Mouse (Mus musculus): ENCODE data around the gene Foxf2.

The Foxf2 gene

DNA sequence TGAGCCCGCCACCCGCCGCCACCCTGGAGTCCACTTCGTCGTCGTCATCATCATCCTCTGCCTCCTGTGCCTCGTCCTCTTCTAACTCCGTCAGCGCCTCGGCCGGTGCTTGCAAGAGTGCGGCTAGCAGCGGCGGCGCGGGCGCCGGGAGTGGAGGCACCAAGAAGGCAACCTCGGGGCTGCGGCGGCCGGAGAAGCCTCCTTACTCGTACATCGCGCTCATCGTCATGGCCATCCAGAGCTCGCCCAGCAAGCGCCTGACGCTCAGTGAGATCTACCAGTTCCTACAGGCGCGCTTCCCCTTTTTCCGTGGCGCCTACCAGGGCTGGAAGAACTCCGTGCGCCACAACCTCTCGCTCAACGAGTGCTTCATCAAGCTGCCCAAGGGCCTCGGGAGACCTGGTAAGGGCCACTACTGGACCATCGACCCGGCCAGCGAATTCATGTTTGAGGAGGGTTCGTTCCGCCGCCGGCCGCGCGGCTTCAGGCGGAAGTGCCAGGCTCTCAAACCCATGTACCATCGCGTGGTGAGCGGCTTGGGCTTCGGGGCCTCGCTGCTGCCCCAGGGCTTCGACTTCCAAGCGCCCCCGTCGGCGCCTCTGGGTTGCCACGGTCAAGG is 676 bp downstream of the Foxf2 start:
- peak in 1 of 2 experiments; percentile 30 for DNase-seq

DNA sequence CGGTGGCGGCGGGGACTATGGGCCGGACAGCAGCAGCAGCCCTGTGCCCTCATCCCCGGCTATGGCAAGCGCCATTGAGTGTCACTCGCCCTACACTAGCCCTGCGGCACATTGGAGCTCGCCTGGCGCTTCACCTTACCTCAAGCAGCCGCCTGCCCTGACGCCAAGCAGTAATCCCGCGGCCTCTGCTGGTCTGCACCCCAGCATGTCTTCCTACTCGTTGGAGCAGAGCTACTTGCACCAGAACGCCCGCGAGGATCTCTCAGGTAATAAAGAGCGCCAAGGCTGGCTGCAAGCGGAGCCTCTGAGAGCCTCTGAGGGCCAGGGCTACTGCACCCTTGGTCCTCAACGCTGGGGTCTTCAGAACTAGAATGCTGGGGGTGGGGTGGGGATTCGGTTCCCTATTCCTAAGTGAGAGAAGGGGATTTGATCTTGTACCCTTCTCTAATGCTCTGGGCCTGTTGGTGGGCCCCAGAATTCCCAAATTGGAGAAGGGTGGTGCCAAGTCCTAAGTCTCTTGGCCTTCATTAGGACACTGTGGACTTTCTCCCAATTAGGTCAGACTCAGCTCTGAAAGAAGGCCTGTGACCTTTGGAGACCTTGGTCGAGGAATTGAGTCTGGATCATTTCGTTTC is 1.5 kb downstream of the Foxf2 start:
- no peak for DNase-seq

DNA sequence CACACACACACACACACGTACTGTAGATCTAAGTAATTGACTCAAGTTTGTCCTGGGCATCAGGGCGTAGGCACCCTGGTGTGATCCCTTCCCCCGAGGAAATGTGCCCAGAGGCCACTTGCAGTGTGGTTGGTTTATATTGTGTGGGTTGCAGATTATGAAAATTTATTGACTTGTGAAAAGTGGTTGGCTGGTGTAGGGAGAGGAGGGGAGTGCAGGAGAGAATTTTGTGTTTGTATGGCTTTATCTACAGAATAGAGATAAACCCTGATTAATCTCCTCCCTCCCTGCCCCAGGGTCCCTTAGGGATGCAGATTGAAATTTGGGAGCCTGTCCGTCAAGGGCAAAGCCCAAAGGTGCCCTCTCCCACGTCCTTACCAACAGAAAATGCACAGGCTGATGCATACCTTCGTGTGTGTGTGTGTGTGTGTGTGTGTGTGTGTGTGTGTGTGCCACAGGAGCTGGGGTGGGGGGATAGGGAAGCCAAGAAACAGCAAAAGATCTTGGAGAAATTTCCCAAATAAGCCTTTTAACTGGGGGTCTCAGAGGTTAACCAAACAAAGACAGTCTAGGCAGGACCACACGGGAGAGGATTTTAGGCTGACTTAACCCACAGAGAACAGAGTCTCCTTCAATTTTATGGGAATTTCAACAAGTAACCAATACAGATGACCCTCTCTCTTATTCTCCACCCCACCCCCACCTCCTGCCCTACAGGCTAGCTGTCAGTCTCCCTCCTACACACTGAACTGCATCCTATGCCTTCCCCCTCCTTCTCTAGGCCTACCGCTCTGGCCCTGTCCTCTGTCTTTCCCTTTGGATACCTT is 2.5 kb downstream of the Foxf2 start:
- no peak for DNase-seq

DNA sequence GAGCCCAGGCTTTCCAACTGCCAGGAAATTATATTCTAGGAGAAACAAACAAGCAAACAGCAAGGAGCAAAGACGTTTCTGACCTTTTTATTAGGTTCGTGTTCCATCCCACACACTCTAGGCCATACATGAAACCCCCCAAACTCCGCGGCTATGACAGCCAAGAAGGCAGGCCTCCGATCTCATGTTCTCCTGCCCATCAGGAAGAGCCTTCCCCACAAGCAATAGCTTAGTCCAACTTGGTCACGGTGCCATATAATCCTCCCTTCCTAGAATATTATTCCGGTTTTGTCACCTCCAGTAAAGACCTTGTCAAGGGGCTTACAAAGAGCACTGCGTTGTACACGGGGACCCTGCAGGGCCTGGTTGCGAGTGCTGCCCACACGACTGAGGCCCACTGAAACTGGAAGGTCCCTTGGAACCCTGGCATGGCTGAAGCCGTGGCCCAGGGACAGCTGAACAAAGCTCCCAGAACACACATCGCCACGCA is 3.1 kb downstream of the Foxf2 start:
- DNase-seq, result no peak

DNA sequence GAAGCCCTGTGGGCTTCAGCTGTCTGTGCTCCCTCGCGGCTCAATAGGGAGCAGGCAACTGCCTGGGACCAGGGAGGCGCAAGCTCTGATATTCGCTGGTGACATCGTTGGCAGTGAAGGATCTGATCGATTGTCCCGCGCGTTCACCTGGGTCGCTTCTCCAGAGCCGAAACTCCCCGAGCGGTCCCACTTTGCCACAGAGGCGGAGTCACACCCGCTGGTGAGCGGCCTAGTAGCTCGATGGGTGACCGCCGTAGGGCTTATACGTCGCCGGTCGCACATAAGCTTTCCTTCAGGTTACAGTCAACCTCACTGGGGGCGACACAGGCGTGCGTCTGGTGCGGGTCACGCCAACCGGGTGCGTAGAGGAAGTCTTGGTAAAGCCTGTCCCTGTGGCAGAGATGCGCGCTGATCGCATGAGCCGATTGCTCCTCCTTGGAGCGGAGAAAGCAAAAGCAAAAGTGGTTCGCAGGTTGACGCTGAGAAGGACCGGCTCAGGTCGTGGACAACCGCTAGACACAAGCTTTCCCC is 3.8 kb downstream of the Foxf2 start:
- DNase-seq, result peak in 1 of 2 experiments; percentile 27

DNA sequence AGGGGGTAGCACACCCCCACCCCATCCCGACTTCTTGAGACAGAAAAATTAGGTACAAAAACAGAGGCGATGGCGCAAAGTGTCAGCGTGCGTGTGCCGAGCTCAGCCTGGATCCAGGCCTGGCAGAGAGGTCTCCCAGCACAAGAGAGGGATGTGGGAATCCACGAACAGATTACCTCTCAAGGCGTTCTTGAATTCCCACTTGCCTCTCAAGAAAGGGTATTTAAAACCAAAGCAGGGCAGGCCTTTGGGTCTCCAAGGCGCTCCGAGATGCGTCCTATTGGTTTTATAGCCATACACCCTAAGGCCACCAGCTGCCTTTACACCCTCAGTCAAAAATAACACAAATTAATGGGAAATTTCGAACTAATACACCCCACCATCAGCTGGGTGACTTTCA is 4.4 kb downstream of the Foxf2 start:
- no peak for DNase-seq

DNA sequence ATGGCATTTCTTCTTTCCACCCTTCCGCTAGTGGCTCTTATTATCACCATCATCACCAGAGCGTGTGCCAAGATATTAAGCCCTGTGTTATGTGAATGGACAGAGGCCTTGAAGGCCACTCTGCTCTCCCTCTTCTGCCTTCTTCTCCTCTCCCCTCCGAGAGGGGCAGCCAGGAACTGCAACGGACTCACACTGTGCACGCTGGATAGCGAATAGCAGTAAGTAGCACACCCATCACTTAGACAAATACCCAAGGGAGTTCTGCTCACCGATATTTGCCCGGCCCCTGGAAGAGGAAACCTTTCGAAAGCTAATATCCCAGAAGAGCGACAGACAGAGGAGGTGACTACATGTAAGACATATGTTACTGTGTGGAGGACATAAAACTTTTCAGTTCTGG is 4.9 kb downstream of the Foxf2 start:
- no peak for DNase-seq

DNA sequence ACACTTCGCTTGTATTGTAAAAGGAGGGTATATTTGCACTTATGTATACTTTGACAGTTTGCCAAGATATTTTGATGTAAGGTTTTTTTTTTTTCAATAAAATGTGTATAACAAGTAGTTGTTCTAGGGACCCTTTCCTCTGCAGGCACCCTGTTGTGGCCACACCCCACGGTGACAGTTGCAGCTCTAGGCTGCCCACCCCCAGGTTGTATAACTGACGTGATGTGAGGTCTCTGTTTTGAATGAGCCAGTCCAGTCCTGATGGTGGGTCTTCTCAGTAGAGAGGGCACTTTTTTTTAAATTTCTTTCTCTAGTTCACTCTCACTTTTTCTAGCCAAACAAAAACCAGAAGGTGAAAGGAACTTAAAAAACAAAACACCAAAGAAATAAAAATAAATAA is 5.7 kb downstream of the Foxf2 start:
- no peak for DNase-seq

DNA sequence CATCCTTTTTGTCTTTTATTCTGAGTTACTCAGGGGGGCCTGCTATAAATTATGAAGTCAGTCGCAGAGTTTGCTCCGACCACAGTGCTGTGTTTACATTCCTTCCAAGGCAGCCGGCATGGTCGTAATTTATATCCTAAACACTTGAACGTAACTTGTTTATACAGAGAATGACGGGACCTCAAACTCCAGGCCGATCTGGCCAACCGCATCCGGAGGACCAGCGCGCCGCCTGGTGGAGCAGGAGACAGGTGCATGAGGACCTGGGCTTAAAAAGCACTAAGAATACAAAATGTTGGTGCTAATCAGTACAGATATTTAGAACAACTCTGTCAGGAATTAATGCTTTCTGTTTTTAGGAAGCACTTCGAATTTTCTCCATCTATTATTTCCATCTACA is 6.8 kb downstream of the Foxf2 start:
- DNase-seq, result peak; percentile 65 to 69

DNA sequence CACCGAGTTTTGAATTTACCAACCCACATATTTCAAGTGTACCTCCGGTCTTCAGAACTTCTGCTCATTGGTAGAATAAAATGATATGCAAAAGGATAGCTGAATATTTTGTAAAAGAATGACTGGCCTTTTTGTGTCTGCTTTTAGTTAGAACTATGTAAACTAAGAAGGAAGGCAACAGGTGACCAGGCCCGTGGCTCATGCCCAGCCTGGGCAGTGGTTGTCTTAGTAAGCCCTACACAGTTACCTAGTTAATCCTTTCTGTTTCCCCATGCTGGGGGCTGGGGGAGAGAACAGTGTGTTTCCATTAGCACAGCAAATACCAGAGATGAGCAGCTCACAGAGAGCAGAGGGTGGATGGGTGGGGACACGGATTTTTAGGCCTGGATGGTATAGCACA is 7.6 kb downstream of the Foxf2 start:
- DNase-seq, result no peak

DNA sequence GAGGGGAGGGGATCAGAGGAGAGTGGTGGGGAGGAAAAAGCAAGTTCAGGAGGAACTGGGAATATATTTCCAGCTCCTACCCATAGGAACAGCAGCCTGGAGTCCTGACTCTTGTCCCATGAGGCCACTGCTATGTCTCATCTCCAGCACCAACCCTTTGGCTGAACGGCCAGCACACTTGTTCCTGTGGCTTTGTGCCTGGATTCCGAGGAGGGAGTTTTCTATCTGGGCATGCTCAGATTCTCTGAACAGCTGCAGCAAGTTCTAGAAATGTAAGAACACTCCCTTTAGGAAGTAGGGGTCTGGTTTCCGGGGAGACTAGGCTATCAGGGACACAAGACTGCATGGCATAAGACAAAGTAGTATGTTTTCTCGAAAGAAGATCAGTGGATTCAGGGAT is 9.9 kb downstream of the Foxf2 start:
- no peak for DNase-seq

DNA sequence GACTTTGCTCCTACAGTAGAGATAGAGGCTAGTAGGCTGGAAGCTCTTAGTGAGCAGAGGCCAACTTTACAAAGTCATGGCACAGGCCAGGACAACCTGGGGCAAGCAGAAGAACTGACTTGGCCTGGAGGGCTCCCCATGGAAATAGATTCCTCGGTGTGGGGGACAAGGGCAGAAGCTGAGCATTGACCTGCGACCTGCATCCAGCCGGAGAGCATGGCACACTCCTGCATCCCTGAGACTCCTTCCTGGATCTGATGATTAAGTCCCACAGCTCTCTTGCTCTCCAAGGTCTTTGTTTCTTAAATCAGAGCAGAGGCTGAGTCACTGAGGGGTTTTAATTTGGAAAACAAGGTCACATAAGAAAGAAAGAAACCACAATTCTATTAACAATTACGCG is 15.9 kb downstream of the Foxf2 start:
- no peak for DNase-seq

DNA sequence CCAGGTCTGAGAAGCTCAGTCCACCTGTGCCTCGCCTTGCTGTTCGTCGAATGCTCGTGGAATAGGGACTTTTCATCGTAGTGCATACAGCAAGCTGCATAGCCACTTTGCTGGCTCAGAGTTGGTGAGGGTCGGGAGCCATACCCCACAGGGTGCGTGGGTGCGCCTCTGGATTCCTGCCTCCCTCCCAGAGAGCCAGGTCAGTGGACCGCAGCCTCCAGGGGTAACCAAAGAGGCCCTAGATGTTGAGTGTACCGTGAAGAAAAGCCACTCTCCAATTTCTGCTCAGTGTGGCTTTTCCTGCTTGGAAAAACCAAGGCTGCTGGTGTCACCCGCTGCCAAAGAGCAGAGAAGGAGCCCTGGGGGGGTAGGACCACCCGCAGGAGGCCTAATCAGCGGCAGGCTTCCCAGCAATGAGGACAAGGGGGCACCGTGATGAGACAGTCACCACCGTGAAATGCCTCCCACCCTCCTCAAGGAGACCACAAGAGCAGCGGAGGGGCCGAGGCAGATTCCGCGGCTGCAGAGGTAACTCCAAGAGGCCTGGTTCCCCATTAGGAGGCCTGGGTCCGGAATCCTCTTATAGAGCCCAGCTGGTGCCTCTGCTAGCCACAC is 26.6 kb downstream of the Foxf2 start:
- DNase-seq, result no peak

DNA sequence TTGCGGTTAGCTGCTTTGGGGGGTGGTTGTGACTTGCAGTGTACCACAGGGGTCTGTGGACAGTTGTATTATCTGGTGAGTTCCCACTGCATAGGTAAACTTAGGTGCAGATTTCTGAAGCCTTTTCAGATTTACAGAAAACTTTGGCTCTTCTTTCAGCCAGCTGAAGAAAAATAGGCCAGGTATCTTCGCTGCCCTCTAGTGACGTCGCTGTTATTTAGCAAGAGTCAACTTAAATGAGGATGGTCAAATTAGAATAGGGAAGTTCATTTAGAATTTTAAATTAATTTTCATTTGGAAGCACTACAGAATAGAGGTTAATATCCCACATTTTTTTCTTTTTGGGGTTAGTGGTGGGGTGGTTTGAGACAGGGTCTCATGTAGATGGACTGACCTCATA is 30.6 kb downstream of the Foxf2 start:
- DNase-seq, result no peak

DNA sequence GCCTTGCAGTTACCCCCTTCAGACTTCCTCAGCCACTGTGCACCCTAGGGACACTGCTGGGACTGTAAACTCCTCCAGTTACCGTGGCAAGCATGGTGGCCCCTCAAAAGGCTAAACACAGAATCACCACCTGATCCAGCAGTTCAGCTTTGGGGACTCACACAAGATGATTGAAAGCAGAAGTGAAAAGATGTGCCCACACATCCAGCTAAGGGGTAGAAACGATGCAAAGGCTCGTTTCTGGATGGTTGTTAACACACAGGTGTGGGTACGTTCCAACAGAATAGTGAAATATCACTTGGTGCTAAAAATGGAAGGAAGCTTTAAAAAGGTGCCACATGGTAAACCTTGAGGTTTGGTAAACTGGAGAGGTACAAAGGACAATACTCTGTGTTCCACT is 32.6 kb downstream of the Foxf2 start:
- no peak for DNase-seq

DNA sequence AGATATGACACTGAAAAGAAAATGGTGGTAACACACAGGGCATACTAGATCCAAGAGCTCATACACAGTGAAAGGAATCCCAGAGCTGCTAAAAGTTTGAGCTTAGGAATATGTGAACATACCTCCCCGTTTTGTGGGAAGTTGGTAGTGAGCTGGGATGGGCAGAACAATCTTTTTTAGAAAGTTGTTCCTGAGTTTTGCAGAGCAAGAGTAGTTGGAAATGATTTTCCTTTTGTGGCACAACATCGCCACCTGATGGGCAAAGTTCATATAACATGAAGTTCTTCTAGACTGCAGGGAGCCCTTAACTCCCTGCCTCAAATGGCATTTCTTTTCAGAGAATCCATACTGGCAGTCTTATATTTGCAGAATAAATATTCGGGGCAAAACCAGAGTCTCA is 33.3 kb downstream of the Foxf2 start:
- DNase-seq, result peak; percentile 40 to 47

DNA sequence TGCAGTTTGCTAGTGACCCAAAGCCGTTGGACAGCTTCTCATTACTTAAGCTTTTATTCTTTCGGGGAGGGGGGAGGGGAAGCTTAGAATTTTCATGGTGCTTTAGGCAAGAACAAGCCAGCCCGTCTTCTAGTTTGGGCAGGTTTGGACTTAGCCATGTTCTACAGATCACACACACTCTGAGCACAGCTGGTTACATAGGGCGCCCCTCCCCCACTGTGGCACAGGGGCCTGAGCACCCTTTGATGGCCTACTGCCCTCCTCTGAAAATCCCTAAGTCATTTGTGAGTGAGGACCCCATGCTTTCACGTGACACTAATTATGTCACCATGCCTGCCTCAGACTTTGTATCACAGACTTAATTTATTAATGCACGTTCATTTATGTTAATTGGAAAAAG is 35.6 kb downstream of the Foxf2 start:
- no peak for DNase-seq

DNA sequence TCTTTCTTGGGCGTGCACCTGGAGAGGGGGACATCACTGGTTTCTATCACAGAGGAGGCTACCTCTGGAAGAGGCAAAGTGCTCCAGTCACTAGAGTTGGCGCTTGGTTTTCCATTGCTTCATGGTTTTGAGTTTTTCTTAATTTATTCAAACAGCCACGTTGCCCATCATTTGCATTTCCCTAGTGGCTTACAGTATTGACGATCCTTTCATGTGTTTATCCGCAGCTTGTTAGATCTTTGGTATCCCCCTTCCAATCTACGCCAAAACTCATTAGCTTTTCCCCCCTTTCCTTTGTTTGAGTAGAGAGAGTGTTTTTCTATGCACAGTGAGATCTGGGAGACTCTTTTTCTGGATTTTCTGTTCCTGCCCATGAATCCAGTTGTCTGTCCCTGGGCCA is 39.8 kb downstream of the Foxf2 start:
- DNase-seq, result no peak

DNA sequence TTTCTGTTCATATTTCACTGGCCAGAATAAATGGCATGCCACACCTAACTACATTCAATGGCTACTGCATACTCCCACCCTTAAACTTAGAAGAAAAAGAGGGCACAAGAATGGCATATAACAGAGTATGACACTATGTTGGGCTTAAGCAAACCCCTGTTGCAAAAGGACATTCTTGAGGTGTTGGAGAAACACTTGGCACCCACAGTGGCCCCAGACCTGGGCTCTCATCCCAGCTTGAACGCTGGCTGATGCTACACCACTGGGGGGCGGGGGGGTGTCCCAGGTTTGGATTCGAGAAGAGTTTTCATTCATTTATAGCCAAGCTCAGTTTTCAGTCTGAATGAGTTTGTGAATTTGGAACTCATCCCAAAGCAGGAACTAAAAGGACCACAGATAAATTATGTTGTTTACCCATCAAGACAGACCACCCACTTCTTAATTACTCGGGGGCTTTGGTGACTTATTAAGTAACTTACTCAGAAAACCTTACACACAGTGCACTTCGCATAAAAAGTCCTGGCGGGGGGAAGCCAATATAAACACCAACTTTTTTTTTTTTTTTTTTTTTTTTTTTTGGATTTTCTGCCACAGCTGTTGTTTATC is 42.4 kb downstream of the Foxf2 start:
- DNase-seq, result no peak

DNA sequence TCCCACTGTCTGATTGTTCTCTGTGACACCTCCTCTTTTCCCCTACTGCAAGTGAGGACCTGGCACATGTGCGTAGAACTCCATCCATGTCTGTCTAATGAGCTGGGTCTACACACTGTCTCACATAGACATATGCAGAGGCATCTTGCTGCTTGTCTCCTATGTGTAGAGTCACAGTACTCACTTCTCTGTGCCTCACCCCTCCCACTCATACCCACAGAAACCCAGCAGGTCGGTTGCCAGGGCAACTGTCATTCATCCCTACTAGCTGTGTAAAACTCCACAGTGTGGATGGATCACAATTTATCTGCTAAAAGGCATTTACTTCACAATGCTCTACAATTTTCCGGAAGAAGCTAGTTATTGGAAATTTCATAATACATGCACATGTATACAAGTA is 46.5 kb downstream of the Foxf2 start:
- no peak for DNase-seq
